ENCODE assay signal across 13 mouse cellular contexts in genomic region chr3:98039666-98040456, GRCm38 (mm10). TPM values are rescaled to one million over a fixed set of nuclear protein-coding genes. Genes with fewer than 3 reads are reported as not detected.
A peak's percentile ranks its signal among the peaks of the same experiment; 100 is the strongest.
DNase-seq lines count a peak whose midpoint lies in the region; ATAC-seq and TF ChIP-seq lines count a peak whose summit lies in the region.
"Had no signal": no experiment of that assay in that cellular context is flagged by ENCODE, and none has a peak within 500 bp of the region (broad histone marks: within the 10 kb centered on the region; RNA-seq: fewer than 3 reads in every experiment).

No protein-coding gene starts in this region.

- H3K36me3 ChIP-seq in heart, postnatal 0 days (replicated peaks; ENCODE audit: control insufficient read depth, insufficient read depth, low read length), result no peaks in the 10 kb centered on the region
- no peaks in the 10 kb centered on the region for H3K36me3 ChIP-seq in lung, postnatal 0 days (ENCODE audit: insufficient read depth, low read length)
- H3K36me3 ChIP-seq in myocyte (ENCODE audit: control insufficient read depth, insufficient read depth), result no peaks in the 10 kb centered on the region

- H3ac ChIP-seq in myocyte (ENCODE audit: control insufficient read depth, insufficient read length), result no peak overlapping the region

- no peaks in the 10 kb centered on the region for H3K9me3 ChIP-seq in heart, postnatal 0 days (replicated peaks; ENCODE audit: control insufficient read depth, low read length)
- H3K9me3 ChIP-seq in lung, postnatal 0 days (ENCODE audit: low read length), result no peaks in the 10 kb centered on the region

- peaks cover 91% of the 10 kb centered on the region for H3K79me2 ChIP-seq in myocyte (ENCODE audit: control insufficient read depth, insufficient read depth)

- no peak for DNase-seq in heart, postnatal 0 days (ENCODE audit: low spot score)
- DNase-seq in heart, postnatal 36 days, result no peak
- DNase-seq in lung, postnatal 0 days (ENCODE audit: low spot score), result no peak
- DNase-seq in lung, postnatal 4 days, result no peak
- no peak for DNase-seq in left cerebral cortex, adult 9 months (ENCODE audit: low spot score in 2 of 2)
- DNase-seq: cerebellum, adult 18-20 months; layer of hippocampus, adult 9-11 months; left cerebral cortex, postnatal 4 days; lung, postnatal 10 days had no signal

- TF ChIP-seq EP300 in heart, postnatal 0 days (IDR thresholded peaks at IDR 0.05; ENCODE audit: low read depth), result no peak
- TF ChIP-seq EP300 in lung, postnatal 0 days (IDR thresholded peaks at IDR 0.05), result no peak

- peaks cover 56% of the 10 kb centered on the region for H3K4me1 ChIP-seq in heart, postnatal 0 days (ENCODE audit: control insufficient read depth, insufficient read depth)
- H3K4me1 ChIP-seq in lung, postnatal 0 days (ENCODE audit: insufficient read depth, low read depth, low read length), result peaks cover 24% of the 10 kb centered on the region

- WGBS in heart, postnatal 0 days, result 46% methylated on average over 16 of the region's 16 CpGs
- WGBS in lung, postnatal 0 days, result 41% methylated on average over 16 of the region's 16 CpGs

- TF ChIP-seq CTCF in heart, postnatal 0 days (IDR thresholded peaks at IDR 0.05; ENCODE audit: low read depth), result no peak
- no peak for TF ChIP-seq CTCF in lung, postnatal 0 days (IDR thresholded peaks at IDR 0.05)

- no peak overlapping the region for H3K9ac ChIP-seq in heart, postnatal 0 days (replicated peaks; ENCODE audit: low read depth, low read length)
- no peak overlapping the region for H3K9ac ChIP-seq in lung, postnatal 0 days (replicated peaks; ENCODE audit: low read depth)

- 0 out of 2 replicates have a peak overlapping the region, but pooled peaks have one; percentile 39 for H3K27ac ChIP-seq in heart, postnatal 0 days (ENCODE audit: low read depth)
- H3K27ac ChIP-seq in lung, postnatal 0 days (ENCODE audit: low read length), result no peak overlapping the region

- no peak overlapping the region for H3K4me2 ChIP-seq in heart, postnatal 0 days (ENCODE audit: low read depth, low read length)
- H3K4me2 ChIP-seq in lung, postnatal 0 days (replicated peaks; ENCODE audit: low read depth, low read length), result no peak overlapping the region
- peak overlapping the region; percentile 15 for H3K4me2 ChIP-seq in myocyte (ENCODE audit: low read depth)

- no peaks in the 10 kb centered on the region for H3K27me3 ChIP-seq in heart, postnatal 0 days (ENCODE audit: control insufficient read depth, insufficient read depth, low read length)
- H3K27me3 ChIP-seq in lung, postnatal 0 days (replicated peaks; ENCODE audit: insufficient read depth, low read length), result no peaks in the 10 kb centered on the region
- no peaks in the 10 kb centered on the region for H3K27me3 ChIP-seq in myocyte (ENCODE audit: control insufficient read depth, insufficient read depth, insufficient read length)

- TF ChIP-seq POLR2A in myocyte (IDR thresholded peaks at IDR 0.05; ENCODE audit: insufficient read length, low read depth), result no peak

- no peak; the same call in 1 of the 2 replicates for ATAC-seq in heart, postnatal 0 days (ENCODE audit: insufficient read depth, low read depth)
- 0 out of 2 replicates have a peak, but pooled peaks have one; percentile 1 for ATAC-seq in lung, postnatal 0 days
- ATAC-seq in granulocyte monocyte progenitor cell, adult 5-6 weeks (replicated peaks; ENCODE audit: poor library complexity, severe bottlenecking), result peak; percentile 70
- ATAC-seq: intestine, postnatal 0 days; midbrain, embryonic 16.5 days had no signal

- intact Hi-C loops in heart, postnatal 36 days (cut with DNase I), result loop anchor here (2.0 kb wide), 1 partner anchor 111 kb away; no protein-coding TSS in a partner anchor

- no peak overlapping the region for H3K4me3 ChIP-seq in heart, postnatal 0 days (ENCODE audit: low read depth, low read length)
- no peak overlapping the region for H3K4me3 ChIP-seq in lung, postnatal 0 days (ENCODE audit: low read depth, low read length)
- H3K4me3 ChIP-seq in myocyte, result no peak overlapping the region

TF ChIP-seq in myocyte, 11 proteins besides CTCF, POLR2A, EP300 and RAD21:
- TF ChIP-seq TCF3 (IDR thresholded peaks at IDR 0.05; ENCODE audit: insufficient read length, low read depth) (no peak), E2F4 (IDR thresholded peaks at IDR 0.05; ENCODE audit: insufficient read depth) (no peak), MYOG (IDR thresholded peaks at IDR 0.05; ENCODE audit: control insufficient read depth in 1 of 3, insufficient read depth in 1 of 3, insufficient read length in 2 of 3, low read depth in 2 of 3) (peak in 2 of 3 experiments; percentile 46 to 72), MYOD1 (IDR thresholded peaks at IDR 0.05; ENCODE audit: control insufficient read depth in 1 of 3, insufficient read length in 2 of 3, low read depth in 2 of 3) (peak in 2 of 3 experiments; percentile 77 to 81)

RNA-seq across cellular contexts. Expression of gene Notch2, which starts 26.5 kb away (rescaled TPM):
- 40.2 and 53.7 TPM in 2 replicates for total RNA-seq in heart, postnatal 0 days (2014; rRNA removed; ENCODE audit: low replicate concordance)
- polyA plus RNA-seq in heart, postnatal 0 days (2015; fragmentation: Nextera tagmentation; extraction: Ambion mirVana), result 5.5 and 6.0 TPM in 2 replicates
- 10 to 100 TPM; 16.7 to 17.8 TPM for total RNA-seq in heart, postnatal 36 days (2021)
- 18.3 and 20.1 TPM in 2 replicates for polyA plus RNA-seq in lung, postnatal 0 days (2015; fragmentation: Nextera tagmentation; extraction: Ambion mirVana)
- 27.9 TPM in 2 replicates for total RNA-seq in granulocyte monocyte progenitor cell, adult 5-6 weeks (2014; fragmentation: Nextera tagmentation)
- total RNA-seq in granulocyte monocyte progenitor cell, adult 5-6 weeks (2017), result 23.1 and 31.3 TPM in 2 replicates
- 15.1 TPM for polyA plus RNA-seq in myocyte (2012; fragmentation: generic; extraction: Trizol)
